Mouse (Mus musculus) stomach, embryonic 16.5 days (tissue): ENCODE measurements at regions not wholly inside any gene's neighbourhood (a gene's known extent, or its start where the extent isn't known, plus 50 kb on each side); places are given as distances from the start of the nearest gene placed in this dataset.
A peak's percentile ranks its signal among the peaks of the same experiment; 100 is the strongest.

ENCODE experiments used
- ATAC-seq: fragments of 200-750 bp; cut with Nextera tagmentation; 2 replicates; pipeline ENCODE4 v1.8.0; 2017; ENCODE audit warnings: moderate number of reproducible peaks, moderate TSS enrichment; ENCODE audit not compliant: insufficient read depth, low FRiP score
- H3K27ac ChIP-seq: fragments of 300-500 bp; sonication (generic); 2 replicates; pipeline ENCODE4 v1.5.1; 2014; ENCODE audit warnings: low read length
- H3K27me3 ChIP-seq: fragments of 300-500 bp; sonication (generic); 2 replicates; pipeline ENCODE4 v1.6.1; 2014; ENCODE audit warnings: low read length, control low read depth, mixed read lengths; ENCODE audit not compliant: control insufficient read depth, insufficient read depth
- H3K36me3 ChIP-seq: fragments of 300-500 bp; sonication (generic); 2 replicates; pipeline ENCODE4 v1.6.1; 2014; ENCODE audit warnings: low read length; ENCODE audit not compliant: control insufficient read depth, insufficient read depth
- H3K4me1 ChIP-seq: fragments of 300-500 bp; sonication (generic); 2 replicates; pipeline ENCODE4 v1.6.1; 2014; ENCODE audit warnings: low read length, control low read depth, mixed read lengths; ENCODE audit not compliant: control insufficient read depth, insufficient read depth
- H3K4me2 ChIP-seq: fragments of 300-500 bp; sonication (generic); 2 replicates; pipeline ENCODE4 v1.6.1; 2014; ENCODE audit warnings: low read depth, low read length, mixed read lengths
- H3K4me3 ChIP-seq: fragments of 300-500 bp; sonication (generic); replicated peaks from 2 replicates; pipeline ENCODE4 v1.5.1; 2014; ENCODE audit warnings: mild to moderate bottlenecking, low read length
- H3K9ac ChIP-seq: fragments of 300-500 bp; sonication (generic); 2 replicates; pipeline ENCODE4 v1.6.1; 2014; ENCODE audit warnings: low read length
- H3K9me3 ChIP-seq: fragments of 300-500 bp; sonication (generic); replicated peaks from 2 replicates; pipeline ENCODE4 v1.6.1; 2016; ENCODE audit warnings: low read length, control low read depth; ENCODE audit not compliant: control insufficient read depth
- WGBS: fragments of 180-500 bp; shearing (Covaris S2); extraction: QIAGEN DNeasy Blood & Tissue Kit; methylation state at CpG from one replicate; pipeline ENCODE4 v1.1.7; 2014; 5-methylcytosine and 5-hydroxymethylcytosine counted together

DNA sequence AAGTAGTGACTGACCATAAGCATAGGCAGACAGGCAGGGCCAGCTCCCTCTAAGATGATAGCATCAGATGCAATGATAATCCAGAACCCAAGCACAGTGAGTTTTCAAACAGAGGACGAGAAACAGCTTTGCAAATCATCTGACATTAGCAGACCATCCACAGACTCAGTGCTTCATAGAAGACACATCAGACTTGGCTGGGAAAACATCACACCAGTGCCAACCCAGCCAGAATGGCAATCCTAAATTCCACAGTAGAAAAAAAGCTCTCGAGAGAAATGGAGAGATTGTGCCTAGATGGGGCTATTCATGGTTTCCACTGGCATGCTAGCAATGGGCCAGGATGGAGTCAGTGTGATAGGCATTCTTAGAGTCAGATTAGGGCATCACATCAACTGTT, 319.1 kb downstream of the 9330182O14Rik start:
- H3K9ac ChIP-seq = no peak overlapping the region
- ATAC-seq = no peak
- no peaks in the 10 kb centered on the region for H3K4me1 ChIP-seq
- WGBS = 64% methylated on average over 2 of the region's 2 CpGs
- H3K36me3 ChIP-seq = no peaks in the 10 kb centered on the region
- H3K4me2 ChIP-seq = no peak overlapping the region
- H3K27ac ChIP-seq = no peak overlapping the region
- H3K9me3 ChIP-seq = no peaks in the 10 kb centered on the region
- H3K27me3 ChIP-seq = no peaks in the 10 kb centered on the region
- H3K4me3 ChIP-seq = no peak overlapping the region

DNA sequence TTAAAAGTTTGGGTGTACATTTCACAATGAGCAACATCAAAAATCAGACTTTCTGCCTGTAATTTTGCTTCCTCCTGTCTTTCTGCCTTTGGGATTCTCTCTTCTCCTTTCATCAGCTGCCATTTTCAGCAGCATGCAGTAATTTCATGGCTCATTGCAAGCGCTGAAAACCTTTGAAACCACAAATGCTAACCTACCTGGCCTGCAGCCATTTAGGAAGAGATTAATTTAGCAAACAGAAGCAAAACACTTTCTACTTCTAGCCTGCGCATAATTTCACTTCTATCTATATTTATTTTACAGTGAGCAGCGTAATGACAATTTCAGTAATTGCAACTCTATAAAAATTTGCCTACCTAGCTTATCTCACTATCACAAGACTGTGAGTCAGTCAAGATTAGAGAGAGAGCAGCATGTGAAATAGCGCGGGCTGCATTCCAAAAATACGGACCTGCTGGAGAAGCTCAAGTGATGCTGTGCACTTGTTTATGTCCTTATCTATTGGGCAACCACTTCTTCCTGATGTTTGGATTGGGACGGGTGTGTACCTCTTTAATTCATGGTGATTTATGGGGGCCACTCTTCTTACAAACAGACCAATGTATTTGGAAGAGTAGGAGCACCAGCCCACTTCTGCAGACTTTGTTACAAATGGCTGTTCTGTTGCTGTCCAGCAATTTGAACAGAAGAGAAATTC, 341.6 kb downstream of the 9330182O14Rik start:
- peak overlapping the region; percentile 13; the same call in 1 of the 2 replicates for H3K4me2 ChIP-seq
- H3K4me1 ChIP-seq = no peaks in the 10 kb centered on the region
- 29% methylated on average over 7 of the region's 7 CpGs for WGBS
- no peaks in the 10 kb centered on the region for H3K27me3 ChIP-seq
- H3K9me3 ChIP-seq = no peaks in the 10 kb centered on the region
- no peak overlapping the region for H3K27ac ChIP-seq
- H3K9ac ChIP-seq = no peak overlapping the region
- no peaks in the 10 kb centered on the region for H3K36me3 ChIP-seq
- peak; percentile 58; the same call in 1 of the 2 replicates for ATAC-seq
- no peak overlapping the region for H3K4me3 ChIP-seq

DNA sequence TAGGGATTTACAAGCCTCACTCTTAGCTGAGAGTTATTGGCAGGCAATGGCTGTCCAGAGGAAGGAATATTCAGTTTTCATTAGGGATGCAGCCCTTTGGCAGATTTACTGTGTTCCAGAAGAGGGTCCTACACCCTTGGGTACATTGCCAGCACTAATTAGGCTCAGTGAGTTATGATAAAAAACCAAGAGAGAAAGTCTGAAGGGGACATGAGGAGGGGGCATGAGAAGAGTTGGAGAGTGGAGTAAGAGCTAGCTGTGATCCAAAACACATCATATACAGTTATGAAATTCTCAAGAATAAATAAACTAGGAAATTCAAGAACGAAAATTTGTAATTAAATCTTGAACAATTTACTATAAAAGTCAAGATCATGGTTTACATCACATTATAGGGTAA, 346.2 kb downstream of the 9330182O14Rik start:
- H3K9me3 ChIP-seq = no peaks in the 10 kb centered on the region
- 55% methylated on average over 1 of the region's 1 CpGs for WGBS
- no peak for ATAC-seq
- H3K27me3 ChIP-seq = no peaks in the 10 kb centered on the region
- no peaks in the 10 kb centered on the region for H3K4me1 ChIP-seq
- no peak overlapping the region for H3K9ac ChIP-seq
- H3K27ac ChIP-seq = no peak overlapping the region
- no peak overlapping the region for H3K4me3 ChIP-seq
- H3K4me2 ChIP-seq = no peak overlapping the region
- no peaks in the 10 kb centered on the region for H3K36me3 ChIP-seq

DNA sequence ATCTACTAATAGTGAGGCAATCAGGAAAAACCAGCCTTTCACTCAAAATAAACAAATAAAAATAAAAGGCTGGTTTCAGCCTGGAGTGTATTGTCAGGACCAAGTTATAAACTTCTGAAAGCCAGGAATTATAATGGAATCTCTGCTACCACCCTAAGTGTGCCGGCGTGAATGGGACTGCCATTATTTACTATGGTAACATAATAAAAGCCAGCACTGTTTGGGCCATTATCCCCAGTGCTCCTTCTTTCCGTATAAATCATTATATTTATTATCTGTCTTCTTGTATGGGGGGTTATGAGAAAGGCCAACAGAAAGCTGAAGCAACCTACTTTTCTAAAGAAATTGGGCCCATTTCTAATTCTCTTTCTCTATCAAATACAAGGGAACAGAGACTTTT, 347.1 kb downstream of the 9330182O14Rik start:
- Histone ChIP-seq H3K4me1 (no peaks in the 10 kb centered on the region), H3K4me3 (no peak overlapping the region), H3K27me3 (no peaks in the 10 kb centered on the region), H3K36me3 (no peaks in the 10 kb centered on the region), H3K27ac (no peak overlapping the region), H3K4me2 (no peak overlapping the region), H3K9ac (no peak overlapping the region), H3K9me3 (no peaks in the 10 kb centered on the region)
- WGBS = 37% methylated on average over 3 of the region's 3 CpGs
- ATAC-seq = no peak

DNA sequence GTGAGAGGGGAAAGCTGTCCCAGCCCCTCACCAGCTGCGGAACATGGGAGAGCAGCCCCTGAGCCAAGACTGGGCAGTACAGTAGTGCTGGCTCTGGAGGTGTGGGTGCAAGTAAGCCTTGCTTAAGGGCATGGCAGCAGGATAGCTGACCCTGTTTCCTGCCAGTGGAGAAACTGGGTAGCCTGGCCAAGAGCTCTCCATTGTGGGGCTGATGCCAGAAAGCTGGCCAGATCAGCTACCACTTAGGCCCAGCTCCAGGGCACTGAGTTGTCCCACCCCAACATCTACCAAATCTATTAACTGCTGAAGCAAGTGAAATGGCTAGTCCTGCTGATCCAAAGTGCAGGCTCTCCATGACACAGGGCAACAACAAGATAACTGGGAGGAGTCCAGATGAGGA, 351.8 kb downstream of the 9330182O14Rik start:
- no peaks in the 10 kb centered on the region for H3K4me1 ChIP-seq
- H3K27me3 ChIP-seq = no peaks in the 10 kb centered on the region
- no peak for ATAC-seq
- no peaks in the 10 kb centered on the region for H3K9me3 ChIP-seq
- H3K36me3 ChIP-seq = no peaks in the 10 kb centered on the region
- H3K4me2 ChIP-seq = no peak overlapping the region
- 100% methylated on average over 1 of the region's 1 CpGs for WGBS
- H3K27ac ChIP-seq = no peak overlapping the region
- no peak overlapping the region for H3K4me3 ChIP-seq
- H3K9ac ChIP-seq = no peak overlapping the region

DNA sequence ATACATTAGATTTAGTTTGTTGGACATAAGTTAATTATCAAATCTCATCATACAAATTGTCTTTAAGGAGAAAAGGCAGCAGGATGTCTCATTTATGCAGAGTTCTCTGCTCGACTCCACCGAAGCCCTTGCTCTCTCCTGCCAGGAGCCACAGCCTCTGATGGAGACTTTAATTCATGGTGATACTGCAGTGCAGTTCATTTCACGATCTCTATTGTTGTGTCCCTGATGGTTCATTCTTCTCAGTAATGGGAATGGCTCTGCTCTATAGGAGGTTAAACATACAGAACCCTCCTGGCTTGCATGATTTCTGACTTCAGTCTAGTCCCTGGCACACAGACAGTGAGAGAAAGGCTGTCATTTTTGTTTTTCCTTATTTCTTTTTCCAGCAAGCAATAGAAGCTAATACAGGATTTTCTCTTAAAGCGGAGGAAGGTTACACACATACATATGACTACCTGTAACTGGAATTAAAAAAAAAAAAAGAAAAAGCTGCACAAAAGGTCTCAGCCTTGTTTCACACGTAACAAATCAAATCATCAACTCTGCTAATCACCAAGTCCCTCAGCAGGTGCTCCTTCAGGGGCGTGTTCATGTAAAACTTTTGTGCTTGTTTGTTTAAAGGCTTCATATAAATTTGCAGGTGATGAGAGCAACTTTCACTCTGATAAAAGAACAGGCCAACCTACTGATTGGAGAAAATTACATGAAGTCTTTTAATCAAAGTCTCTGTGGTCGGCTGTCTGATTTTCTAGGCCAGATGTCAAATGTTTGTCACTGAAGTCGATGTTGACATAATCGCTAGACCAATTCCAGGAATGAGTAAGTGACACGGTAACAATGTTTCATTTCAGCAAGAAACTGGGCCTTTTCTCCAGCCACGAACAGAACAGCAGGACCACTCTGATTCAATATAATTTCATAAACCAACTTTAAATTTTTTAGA, 367.3 kb downstream of the 9330182O14Rik start:
- Histone ChIP-seq H3K4me3 (no peak overlapping the region), H3K27me3 (no peaks in the 10 kb centered on the region), H3K9me3 (no peaks in the 10 kb centered on the region), H3K36me3 (no peaks in the 10 kb centered on the region), H3K4me1 (no peaks in the 10 kb centered on the region), H3K27ac (no peak overlapping the region), H3K9ac (no peak overlapping the region), H3K4me2 (no peak overlapping the region)
- ATAC-seq = no peak
- 49% methylated on average over 11 of the region's 11 CpGs for WGBS

DNA sequence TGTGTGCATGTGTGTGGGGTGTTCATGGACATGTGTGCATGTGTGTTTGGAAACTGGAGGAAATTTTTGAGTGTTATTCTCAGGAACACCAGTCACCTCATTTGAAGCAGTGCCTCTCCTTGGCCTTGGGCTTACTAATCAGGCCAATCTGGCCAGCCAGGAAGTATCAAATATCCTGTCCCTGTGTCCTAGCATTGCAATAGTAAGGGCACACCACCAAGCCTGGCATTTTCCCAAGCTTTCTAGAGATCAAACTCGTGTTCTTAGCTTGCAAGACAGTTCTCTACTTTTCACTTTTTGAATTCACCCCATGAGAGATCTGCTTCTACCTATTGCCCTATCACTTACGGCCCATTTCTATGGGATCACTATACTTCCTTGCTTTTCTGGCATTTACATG, 376.7 kb downstream of the 9330182O14Rik start:
- ATAC-seq = no peak
- no peaks in the 10 kb centered on the region for H3K27me3 ChIP-seq
- no peaks in the 10 kb centered on the region for H3K4me1 ChIP-seq
- no peak overlapping the region for H3K4me3 ChIP-seq
- H3K9ac ChIP-seq = no peak overlapping the region
- WGBS = 72% methylated on average over 2 of the region's 2 CpGs
- no peaks in the 10 kb centered on the region for H3K9me3 ChIP-seq
- H3K27ac ChIP-seq = no peak overlapping the region
- H3K4me2 ChIP-seq = no peak overlapping the region
- H3K36me3 ChIP-seq = no peaks in the 10 kb centered on the region

DNA sequence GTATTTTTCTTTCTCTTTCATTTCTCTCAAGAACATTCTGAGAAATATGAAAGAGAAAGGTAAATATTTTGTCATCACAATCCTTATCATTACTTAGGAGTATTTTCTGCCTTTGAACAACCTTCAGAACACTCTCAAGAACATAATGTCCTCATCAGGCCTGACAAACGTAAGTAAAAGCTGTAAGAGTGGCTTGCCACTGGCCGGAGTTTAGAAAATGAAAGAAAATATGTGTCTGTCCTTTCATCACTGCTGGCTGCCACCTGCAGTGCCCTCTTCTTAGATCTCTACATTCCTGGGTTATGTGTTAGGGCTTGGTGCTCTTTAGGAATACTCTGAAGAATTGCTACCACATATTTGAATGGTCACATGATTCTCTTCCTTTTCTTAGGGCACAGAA, 390.2 kb downstream of the 9330182O14Rik start:
- Histone ChIP-seq H3K27me3 (no peaks in the 10 kb centered on the region), H3K9ac (no peak overlapping the region), H3K36me3 (no peaks in the 10 kb centered on the region), H3K4me3 (no peak overlapping the region), H3K4me2 (no peak overlapping the region), H3K4me1 (no peaks in the 10 kb centered on the region), H3K9me3 (no peaks in the 10 kb centered on the region), H3K27ac (no peak overlapping the region)
- 48% methylated on average over 2 of the region's 2 CpGs for WGBS
- ATAC-seq = no peak

DNA sequence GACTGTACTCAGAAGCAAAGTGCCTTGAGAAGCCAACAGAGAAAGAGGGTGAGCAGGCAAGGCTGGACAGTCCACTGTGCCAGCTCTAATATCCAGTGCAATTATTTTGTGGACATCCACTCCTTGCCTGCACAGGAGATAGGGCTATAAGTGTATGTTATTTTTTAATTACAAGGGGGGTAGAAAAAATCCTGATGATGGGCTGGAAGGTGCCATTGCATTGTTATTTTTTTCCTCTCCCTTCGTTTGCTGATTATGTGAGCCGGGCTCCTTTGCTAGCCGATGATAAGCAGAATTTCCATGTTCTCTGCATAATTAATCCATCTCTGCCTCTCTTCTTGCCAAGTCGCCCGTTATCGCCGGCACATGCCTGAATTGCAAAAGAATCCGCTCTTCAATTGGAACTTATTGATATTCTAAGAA, 399.3 kb downstream of the 9330182O14Rik start:
- ATAC-seq = no peak
- Histone ChIP-seq H3K27me3 (no peaks in the 10 kb centered on the region), H3K4me3 (no peak overlapping the region), H3K36me3 (no peaks in the 10 kb centered on the region), H3K27ac (no peak overlapping the region), H3K9ac (no peak overlapping the region), H3K9me3 (no peaks in the 10 kb centered on the region), H3K4me1 (no peaks in the 10 kb centered on the region), H3K4me2 (no peak overlapping the region)
- 85% methylated on average over 8 of the region's 8 CpGs for WGBS
